Mouse (Mus musculus) naive thymus-derived CD4-positive, alpha-beta T cell, adult 2 months (primary cell): ENCODE measurements at regions not wholly inside any gene's neighbourhood (a gene's known extent, or its start where the extent isn't known, plus 50 kb on each side); places are given as distances from the start of the nearest gene placed in this dataset.
A peak's percentile ranks its signal among the peaks of the same experiment; 100 is the strongest.
"Not testable (repeated sequence)": the region's sequence is repeated elsewhere in the genome, so short reads cannot be mapped to it uniquely, and the experiment has no call there.

Experiments
- DNase-seq: peaks from one replicate; pipeline ENCODE4 v3.0.0-alpha.2; 2011; ENCODE audit warnings: low read depth

- not testable (repeated sequence) for DNase-seq
Observed at GRCm38 (mm10) chr4:9724801-9725200, 1149.5 kb upstream of the 2610301B20Rik start.

GRCm38 (mm10) chr4:9737691-9738090, 1136.6 kb upstream of the 2610301B20Rik start:
- DNase-seq = no peak

- no peak for DNase-seq
Observed at GRCm38 (mm10) chr4:9747411-9747938, 1126.8 kb upstream of the 2610301B20Rik start.

GRCm38 (mm10) chr4:9748110-9748509, 1126.2 kb upstream of the 2610301B20Rik start:
- no peak for DNase-seq

- DNase-seq = no peak
Observed at GRCm38 (mm10) chr4:9749877-9750276, 1124.4 kb upstream of the 2610301B20Rik start.

- no peak for DNase-seq
Observed at GRCm38 (mm10) chr4:9750404-9750803, 1123.9 kb upstream of the 2610301B20Rik start.

GRCm38 (mm10) chr4:9763321-9763720, 1111.0 kb upstream of the 2610301B20Rik start:
- no peak for DNase-seq

GRCm38 (mm10) chr4:9769633-9770205, 1104.6 kb upstream of the 2610301B20Rik start:
- no peak for DNase-seq

- DNase-seq = no peak
Observed at GRCm38 (mm10) chr4:9770372-9771102, 1103.8 kb upstream of the 2610301B20Rik start.

- DNase-seq = peak; percentile 64
Observed at GRCm38 (mm10) chr4:9771103-9771474, 1103.2 kb upstream of the 2610301B20Rik start.

GRCm38 (mm10) chr4:9778391-9778790, 1095.9 kb upstream of the 2610301B20Rik start:
- DNase-seq = no peak

GRCm38 (mm10) chr4:9779594-9779993, 1094.7 kb upstream of the 2610301B20Rik start:
- no peak for DNase-seq

- peak; percentile 27 for DNase-seq
Observed at GRCm38 (mm10) chr4:9780179-9780578, 1094.1 kb upstream of the 2610301B20Rik start.

- no peak for DNase-seq
Observed at GRCm38 (mm10) chr4:9781318-9781717, 1093.0 kb upstream of the 2610301B20Rik start.

- DNase-seq = no peak
Observed at GRCm38 (mm10) chr4:9787795-9788365, 1086.4 kb upstream of the 2610301B20Rik start.

GRCm38 (mm10) chr4:9790478-9790877, 1083.8 kb upstream of the 2610301B20Rik start:
- no peak for DNase-seq
